21 mouse cellular contexts compared by ENCODE assay signal in genomic region chr17:70486259-70486658, GRCm38 (mm10).
DNase-seq lines count a peak whose midpoint lies in the region; ATAC-seq and TF ChIP-seq lines count a peak whose summit lies in the region.
"Had no signal": no experiment of that assay in that cellular context is flagged by ENCODE, and none has a peak within 500 bp of the region (broad histone marks: within the 10 kb centered on the region; RNA-seq: fewer than 3 reads in every experiment).

No protein-coding gene starts in this region.

- H3K9me3 ChIP-seq in heart, embryonic 10.5 days, result no peaks in the 10 kb centered on the region
- H3K9me3 ChIP-seq in neural tube, embryonic 15.5 days (replicated peaks), result no peaks in the 10 kb centered on the region
- no peaks in the 10 kb centered on the region for H3K9me3 ChIP-seq in forebrain, embryonic 16.5 days (ENCODE audit: control insufficient read depth, low read length)
- H3K9me3 ChIP-seq: heart, embryonic 12.5 days; limb, embryonic 13.5 days; stomach, embryonic 15.5 days had no signal

- H3K27me3 ChIP-seq in heart, embryonic 10.5 days (ENCODE audit: insufficient read depth, poor library complexity, severe bottlenecking), result no peaks in the 10 kb centered on the region
- H3K27me3 ChIP-seq in neural tube, embryonic 15.5 days (replicated peaks), result no peaks in the 10 kb centered on the region
- H3K27me3 ChIP-seq in forebrain, embryonic 16.5 days (replicated peaks; ENCODE audit: control insufficient read depth, insufficient read depth, low read length), result no peaks in the 10 kb centered on the region
- H3K27me3 ChIP-seq: heart, embryonic 12.5 days; limb, embryonic 13.5 days; stomach, embryonic 15.5 days had no signal

- ATAC-seq in neural tube, embryonic 15.5 days (ENCODE audit: low FRiP score), result no peak
- no peak for ATAC-seq in forebrain, embryonic 16.5 days
- ATAC-seq: intestine, embryonic 16.5 days; lung, postnatal 0 days had no signal

- no peak for TF ChIP-seq POLR2A in olfactory bulb, adult 2 months (IDR thresholded peaks at IDR 0.05; ENCODE audit: insufficient read depth, low read depth, low read length)

- H3K4me2 ChIP-seq in neural tube, embryonic 15.5 days, result no peak overlapping the region
- H3K4me2 ChIP-seq in forebrain, embryonic 16.5 days (ENCODE audit: low read length), result no peak overlapping the region
- H3K4me2 ChIP-seq: heart, embryonic 12.5 days; limb, embryonic 13.5 days; liver, embryonic 11.5 days; stomach, embryonic 15.5 days had no signal

- intact Hi-C loops in heart, postnatal 36 days (cut with DNase I), result no loop called here

- 73% methylated on average over 7 of the region's 7 CpGs for WGBS in heart, embryonic 10.5 days
- WGBS in neural tube, embryonic 15.5 days, result 84% methylated on average over 7 of the region's 7 CpGs
- WGBS in forebrain, embryonic 16.5 days, result 73% methylated on average over 7 of the region's 7 CpGs
- WGBS in olfactory bulb, adult 2 months, result 39% methylated on average over 7 of the region's 7 CpGs

- H3K4me3 ChIP-seq in heart, embryonic 10.5 days, result no peak overlapping the region
- no peak overlapping the region for H3K4me3 ChIP-seq in neural tube, embryonic 15.5 days (replicated peaks)
- no peak overlapping the region for H3K4me3 ChIP-seq in forebrain, embryonic 16.5 days (replicated peaks; ENCODE audit: low read length)
- H3K4me3 ChIP-seq in olfactory bulb, adult 2 months (ENCODE audit: insufficient read depth, low read depth, low read length), result no peak overlapping the region
- H3K4me3 ChIP-seq: heart, embryonic 12.5 days; limb, embryonic 13.5 days; stomach, embryonic 15.5 days had no signal

- peak; percentile 31 for DNase-seq in heart, embryonic 10.5 days (ENCODE audit: low spot score)
- no peak for DNase-seq in heart, postnatal 36 days
- DNase-seq in neural tube, embryonic 10.5 days (ENCODE audit: extremely low spot score, low spot score), result no peak
- no peak for DNase-seq in spleen, adult 18-20 months
- DNase-seq in right cerebral cortex, postnatal 4 days, result no peak
- DNase-seq: adrenal gland, adult 2 months; B cell, adult 2 months; gastrocnemius, postnatal 25 days; heart, adult 18-20 months; kidney, adult 9 months; kidney, postnatal 10 days; lung, postnatal 4 days had no signal

- H3K4me1 ChIP-seq in heart, embryonic 10.5 days, result no peaks in the 10 kb centered on the region
- peaks cover 6% of the 10 kb centered on the region; the same call in 1 of the 2 replicates for H3K4me1 ChIP-seq in neural tube, embryonic 15.5 days
- H3K4me1 ChIP-seq in forebrain, embryonic 16.5 days (replicated peaks; ENCODE audit: control insufficient read depth, insufficient read depth, low read length), result peaks cover 11% of the 10 kb centered on the region
- peaks cover 10% of the 10 kb centered on the region for H3K4me1 ChIP-seq in olfactory bulb, adult 2 months (ENCODE audit: control insufficient read depth, insufficient read depth, low read length)
- H3K4me1 ChIP-seq: heart, embryonic 12.5 days; limb, embryonic 13.5 days; stomach, embryonic 15.5 days had no signal

- H3K27ac ChIP-seq in heart, embryonic 10.5 days, result no peak overlapping the region
- H3K27ac ChIP-seq in neural tube, embryonic 15.5 days (replicated peaks), result 0 out of 2 replicates have a peak overlapping the region, but pooled peaks have one; percentile 37
- H3K27ac ChIP-seq in forebrain, embryonic 16.5 days (ENCODE audit: low read length), result peak overlapping the region; percentile 43
- 0 out of 2 replicates have a peak overlapping the region, but pooled peaks have one; percentile 21 for H3K27ac ChIP-seq in olfactory bulb, adult 2 months (ENCODE audit: insufficient read depth, low read depth, low read length)
- H3K27ac ChIP-seq: limb, embryonic 13.5 days; stomach, embryonic 15.5 days had no signal

- H3K9ac ChIP-seq in neural tube, embryonic 15.5 days (replicated peaks), result no peak overlapping the region
- H3K9ac ChIP-seq in forebrain, embryonic 16.5 days (replicated peaks; ENCODE audit: low read depth, low read length), result no peak overlapping the region
- H3K9ac ChIP-seq: heart, embryonic 12.5 days; limb, embryonic 13.5 days; stomach, embryonic 15.5 days had no signal

- no peaks in the 10 kb centered on the region for H3K36me3 ChIP-seq in heart, embryonic 10.5 days
- H3K36me3 ChIP-seq in neural tube, embryonic 15.5 days, result no peaks in the 10 kb centered on the region
- no peaks in the 10 kb centered on the region for H3K36me3 ChIP-seq in forebrain, embryonic 16.5 days (ENCODE audit: control insufficient read depth, insufficient read depth)
- H3K36me3 ChIP-seq: heart, embryonic 12.5 days; limb, embryonic 13.5 days; stomach, embryonic 15.5 days had no signal

- no peak for TF ChIP-seq CTCF in olfactory bulb, adult 2 months (IDR thresholded peaks at IDR 0.05; ENCODE audit: insufficient read depth, low read depth, low read length)
